Mouse (Mus musculus) megakaryocyte progenitor cell, adult 5-6 weeks (primary cell): ENCODE measurements around the gene Apol8. TPM values are rescaled to one million over a fixed set of nuclear protein-coding genes. Genes with fewer than 3 reads are reported as not detected.
"Not testable (repeated sequence)": the region's sequence is repeated elsewhere in the genome, so short reads cannot be mapped to it uniquely, and the experiment has no call there.

ENCODE experiments used
- ATAC-seq: replicated peaks from 2 replicates; pipeline ENCODE4 v1.8.0; 2016; ENCODE audit warnings: mild to moderate bottlenecking, moderate TSS enrichment, inconsistent platforms; ENCODE audit not compliant: poor library complexity
- total RNA-seq, 2 experiments: library from RNA; stranded (forward) in 1 of 2; stranded (reverse) in 1 of 2; fragments of 157-497, 149-512 nt in 1 of 2; fragments of 200-1000 nt in 1 of 2; gene quantifications; 2 replicates each; pipeline versions ENCODE4 v1.2.3 to v1.2.4; 2015 to 2017

The Apol8 gene
- total RNA-seq, 2 experiments from 2014 or later = 0.05 to 0.50 TPM

DNA sequence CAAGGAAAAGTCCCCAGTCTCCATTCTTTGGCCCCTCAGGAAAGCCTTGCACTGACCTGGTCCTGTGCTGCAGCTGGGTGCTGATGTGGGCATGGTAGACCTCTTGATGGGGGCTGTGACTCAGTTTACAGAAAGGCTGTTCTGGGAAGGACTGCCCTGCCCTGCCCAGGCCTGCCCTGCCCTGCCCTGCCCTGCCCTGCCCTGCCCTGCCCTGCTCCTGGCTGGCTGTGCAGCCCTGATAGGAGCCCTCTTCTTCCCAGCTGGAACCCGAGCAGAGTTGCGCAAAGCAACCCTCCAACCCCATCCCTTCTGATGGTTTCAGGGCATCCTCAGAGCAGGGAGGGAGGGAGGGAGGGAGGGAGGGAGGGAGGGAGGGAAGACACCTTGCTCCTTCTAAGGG is 1.7 kb downstream of the Apol8 start:
- peak; percentile 33; the same call in 1 of the 2 replicates for ATAC-seq

DNA sequence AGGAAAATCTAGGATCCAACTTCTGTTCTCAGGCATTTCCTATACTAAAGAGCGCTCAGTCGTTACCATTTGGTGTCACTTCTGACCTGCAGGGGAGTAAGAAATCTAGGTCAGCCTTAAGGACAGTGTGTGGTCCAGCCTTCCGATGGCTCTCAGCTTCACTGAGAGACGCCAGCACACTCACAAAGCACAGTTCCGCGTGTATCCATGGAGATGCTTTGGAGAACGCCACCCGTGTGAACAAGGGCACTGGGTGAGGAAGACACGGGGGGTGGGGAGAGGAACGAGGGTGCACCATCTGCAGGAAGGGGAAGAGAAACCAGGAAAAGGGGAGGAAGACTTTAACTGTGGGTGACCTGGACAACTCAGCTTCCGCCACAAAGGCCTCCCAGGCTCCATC is 4.4 kb downstream of the Apol8 start:
- no peak for ATAC-seq

DNA sequence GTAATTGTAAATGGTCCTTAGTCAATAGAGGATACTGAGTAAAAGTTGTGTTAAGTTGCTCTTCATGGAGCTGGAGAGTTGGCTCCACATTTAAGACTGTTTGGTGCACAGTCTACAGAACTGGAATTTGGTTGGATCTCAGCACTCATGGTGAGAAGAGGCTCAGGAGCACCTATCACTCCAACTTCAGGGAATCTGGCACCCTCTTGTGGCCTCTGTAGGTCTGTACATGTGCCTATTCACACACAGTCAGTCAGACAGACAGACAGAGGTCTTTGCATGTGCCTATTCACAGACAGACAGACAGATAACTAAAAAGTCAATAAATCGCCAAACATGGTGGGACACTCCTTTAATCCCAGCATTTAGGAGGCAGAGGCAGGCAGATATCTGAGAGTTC is 6.3 kb downstream of the Apol8 start:
- peak; percentile 77 for ATAC-seq

DNA sequence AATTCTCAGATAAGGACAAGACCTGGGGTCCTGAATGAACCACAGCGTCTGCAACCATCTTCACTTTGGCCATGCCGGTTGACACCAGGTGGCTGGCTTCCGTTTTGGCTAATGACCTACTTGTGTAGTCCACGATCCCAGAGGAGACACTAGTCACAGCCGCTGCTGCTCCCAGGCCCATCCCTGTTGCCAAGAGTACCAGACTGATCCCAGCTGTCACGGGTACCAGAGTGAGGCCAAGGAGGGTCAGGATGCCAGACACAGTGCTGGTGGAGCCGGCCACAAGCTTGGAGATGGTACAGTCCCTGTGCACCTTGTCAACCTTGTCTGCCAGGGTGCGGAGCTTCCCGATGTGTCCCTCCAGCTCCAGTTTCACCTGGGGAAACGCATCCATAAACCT is 7.1 kb downstream of the Apol8 start:
- ATAC-seq = no peak

DNA sequence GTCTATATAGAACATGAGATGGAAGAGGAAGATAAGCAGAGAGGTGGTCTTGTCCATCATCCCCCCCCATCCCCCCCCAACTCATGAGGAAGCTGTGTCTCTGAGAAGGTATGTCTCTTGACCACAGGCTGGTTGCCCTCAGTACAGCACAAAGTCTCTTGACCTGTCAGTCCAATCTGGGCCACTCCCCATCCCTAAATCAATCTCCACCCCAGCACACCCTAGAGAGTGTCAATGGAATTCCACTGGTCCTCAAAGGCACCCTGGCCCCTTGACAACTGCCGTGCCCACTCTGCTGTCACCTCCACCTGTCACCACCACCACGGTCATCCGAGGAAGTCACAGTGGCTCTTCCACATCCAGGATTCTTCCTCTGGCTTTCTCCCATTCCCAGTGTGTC is 8.4 kb downstream of the Apol8 start:
- ATAC-seq = no peak

DNA sequence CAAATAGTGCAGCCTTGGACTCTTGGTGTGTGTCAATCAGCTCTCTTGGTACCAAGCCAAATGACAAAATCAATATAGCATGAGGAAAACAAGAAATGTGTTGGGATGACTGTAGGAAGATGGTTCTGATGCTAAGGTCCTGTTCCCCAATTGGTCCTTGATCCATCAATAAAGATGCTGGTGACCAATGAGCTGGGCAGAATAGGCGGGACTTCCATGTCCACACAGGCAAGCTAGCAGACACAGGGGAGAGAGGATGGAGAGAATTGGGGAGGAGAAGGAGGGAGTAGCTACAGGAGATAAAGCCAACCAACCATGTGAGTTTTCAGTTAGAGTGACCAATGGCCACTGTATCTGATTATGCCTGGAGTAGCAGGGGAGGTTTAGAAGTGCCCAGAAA is 10.5 kb downstream of the Apol8 start:
- no peak for ATAC-seq

DNA sequence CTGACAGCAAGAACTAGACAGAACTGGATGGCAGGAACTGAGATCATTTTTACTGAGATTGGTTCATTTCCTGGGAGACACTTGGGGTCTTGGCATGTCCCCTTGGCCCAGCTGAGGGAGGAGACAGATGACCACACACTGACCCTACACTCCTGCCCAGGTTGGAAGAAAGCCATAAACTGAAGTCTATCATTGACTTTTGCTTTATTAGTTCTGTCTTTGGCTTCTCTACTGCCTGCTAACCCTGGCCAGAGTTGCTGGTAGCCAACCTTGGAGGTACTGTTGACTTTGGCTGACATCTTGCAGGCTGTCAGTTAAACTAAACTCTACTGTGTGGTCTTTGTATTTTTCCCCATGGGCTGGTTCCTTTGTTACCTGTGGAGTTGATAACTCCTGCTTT is 11.7 kb downstream of the Apol8 start:
- ATAC-seq = no peak

DNA sequence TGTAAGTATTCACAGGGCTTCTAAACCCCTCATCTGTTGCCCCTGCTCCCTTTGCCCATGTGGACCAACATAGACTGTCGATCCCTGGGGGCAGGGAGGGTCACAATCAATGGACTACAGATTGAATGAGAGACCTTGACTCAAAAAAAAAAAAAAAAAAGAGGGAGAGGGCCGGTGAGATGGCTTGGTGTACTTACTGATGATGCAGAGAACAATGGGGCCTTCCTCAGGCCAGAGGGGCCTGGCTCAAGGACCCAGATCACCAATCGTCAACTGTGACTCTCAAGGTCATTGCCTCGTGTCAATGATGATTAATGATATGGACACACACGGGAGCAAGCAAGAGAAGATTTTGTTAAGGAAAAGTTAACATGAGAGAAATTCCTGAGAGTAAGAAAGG is 12.2 kb downstream of the Apol8 start:
- ATAC-seq = no peak

DNA sequence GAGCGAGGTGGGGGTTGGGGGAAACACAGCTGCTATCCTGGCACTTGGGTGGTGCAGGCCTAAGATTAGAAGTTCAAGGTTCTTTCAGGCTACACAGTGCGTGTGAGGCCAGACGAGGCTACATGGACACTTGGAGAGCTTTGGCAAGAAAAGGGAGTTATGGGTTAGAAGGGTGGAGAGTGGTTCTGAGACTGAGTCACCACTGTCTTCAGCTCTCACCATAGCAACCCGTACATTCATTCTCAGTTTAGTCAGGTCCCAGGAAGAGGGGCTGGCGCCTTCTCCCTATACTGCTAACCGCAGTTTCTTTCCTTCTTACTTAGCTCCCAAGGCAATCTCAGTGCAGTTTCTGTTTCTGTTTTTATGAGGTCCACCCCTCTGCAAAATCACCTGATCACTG is 15.2 kb downstream of the Apol8 start:
- not testable (repeated sequence) for ATAC-seq

DNA sequence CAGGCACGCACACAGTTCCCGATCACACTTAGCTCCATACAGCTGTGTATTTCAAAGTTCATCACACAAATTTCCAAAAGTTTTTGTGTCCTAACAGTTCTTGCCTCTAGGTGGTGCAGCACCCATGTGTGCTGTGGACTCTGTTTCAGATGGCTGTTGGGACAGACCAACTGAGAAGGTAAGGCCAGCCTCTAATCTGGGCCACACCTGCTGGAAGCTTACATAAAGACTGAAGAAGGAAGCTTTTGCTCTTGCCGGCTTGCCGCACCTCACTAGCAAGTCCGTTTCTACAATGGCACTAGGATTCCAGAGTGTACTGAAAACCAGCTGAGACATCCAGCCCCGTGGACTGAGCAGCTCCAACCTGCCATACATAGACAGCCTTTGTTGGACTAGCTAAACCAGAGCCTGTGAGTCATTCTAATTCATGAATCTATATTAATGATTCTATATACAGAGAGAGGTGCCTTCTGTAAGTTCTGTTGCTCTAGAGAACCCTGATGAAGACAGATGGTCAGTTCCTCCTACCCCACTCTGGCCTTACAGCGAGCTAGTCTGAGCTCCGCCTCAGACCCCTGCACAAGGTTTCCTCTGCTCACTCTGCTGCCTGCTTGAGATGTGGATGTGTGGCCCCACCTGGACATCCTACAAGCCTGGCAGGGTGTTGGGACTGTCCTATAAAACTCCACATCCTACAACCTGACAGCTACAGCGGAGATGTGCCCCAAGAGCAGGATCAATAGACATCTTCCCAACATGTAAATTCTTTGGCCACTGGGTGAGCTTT is 16.1 kb downstream of the Apol8 start:
- ATAC-seq = peak; percentile 54; the same call in 1 of the 2 replicates

DNA sequence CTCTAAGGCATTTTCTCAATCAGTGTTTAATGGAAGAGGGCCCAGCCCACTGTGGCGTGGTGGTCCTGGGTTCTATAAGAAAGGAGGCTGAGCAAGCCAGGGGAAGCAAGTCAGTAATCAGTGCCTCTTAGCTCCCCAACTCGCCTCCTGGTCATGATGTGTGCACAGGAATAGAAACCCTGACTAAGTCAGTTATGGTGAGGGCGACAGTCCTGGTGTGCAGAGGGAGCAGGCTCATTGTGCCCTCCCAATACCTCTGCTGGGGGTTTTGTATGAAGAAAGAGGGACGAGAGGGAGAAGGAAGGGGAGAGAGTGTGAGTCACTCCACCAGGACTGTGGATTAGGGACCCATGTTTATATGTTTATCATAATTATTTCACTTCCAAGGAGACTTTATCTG is 22.9 kb downstream of the Apol8 start:
- ATAC-seq = not testable (repeated sequence)

DNA sequence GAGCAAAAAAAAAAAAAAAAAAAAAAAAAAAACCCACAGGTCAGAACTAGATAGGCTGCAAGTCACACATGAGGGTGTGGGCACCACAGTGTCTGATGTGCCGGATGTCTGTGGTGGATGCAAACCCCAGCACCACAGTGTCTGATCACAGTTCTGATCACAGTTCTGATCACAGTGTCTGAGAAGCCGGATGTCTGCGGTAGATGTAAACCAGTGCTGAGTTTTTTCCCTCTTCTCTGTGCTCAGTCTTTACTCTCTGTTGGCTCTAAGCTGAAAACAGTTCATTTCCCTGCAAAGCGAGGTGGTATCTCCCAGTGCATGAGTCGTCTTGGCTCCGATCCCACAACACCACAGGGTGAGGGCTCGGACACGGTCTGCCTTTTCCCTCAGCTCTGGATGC is 23.4 kb downstream of the Apol8 start:
- peak; percentile 70 for ATAC-seq

DNA sequence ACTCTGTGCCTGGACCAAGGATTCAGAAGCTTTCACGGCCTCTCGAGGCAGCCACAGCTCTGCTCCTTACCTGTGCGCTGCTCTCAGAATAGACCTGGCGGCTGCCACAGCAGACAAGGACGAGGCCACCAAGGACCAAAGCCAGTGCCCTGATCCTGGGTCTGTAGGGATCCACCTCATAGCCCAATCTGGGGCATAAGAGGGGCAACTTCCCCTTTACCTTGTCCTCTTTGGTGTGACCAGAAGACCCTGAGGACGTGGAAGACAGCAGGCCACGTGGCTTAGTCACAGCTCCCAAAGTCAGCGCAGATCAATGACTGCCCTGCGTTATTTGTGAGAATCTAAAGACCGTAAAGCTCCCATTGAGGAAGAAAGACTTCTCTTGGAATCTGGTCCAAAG is 24.0 kb downstream of the Apol8 start:
- ATAC-seq = not testable (repeated sequence)

DNA sequence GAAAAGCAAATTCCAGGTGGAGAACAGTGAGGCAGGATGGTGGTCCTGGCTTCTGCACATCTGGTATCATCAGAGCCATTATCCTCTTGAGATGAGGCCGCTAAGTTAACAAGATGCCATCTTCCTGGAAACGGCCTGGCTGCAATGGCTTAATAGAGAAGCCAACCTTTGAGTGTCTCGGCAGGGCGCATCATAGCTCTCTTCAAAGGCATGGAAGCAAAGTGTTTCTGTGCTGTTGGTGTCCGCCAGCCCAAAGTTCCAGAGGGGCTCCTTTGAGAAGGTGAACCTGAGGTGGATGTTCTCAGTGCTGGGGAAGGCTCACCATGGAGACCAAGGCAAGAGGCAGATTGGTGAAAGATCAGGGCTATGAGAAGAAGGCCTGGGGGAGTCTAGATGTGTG is 25.2 kb downstream of the Apol8 start:
- no peak for ATAC-seq

DNA sequence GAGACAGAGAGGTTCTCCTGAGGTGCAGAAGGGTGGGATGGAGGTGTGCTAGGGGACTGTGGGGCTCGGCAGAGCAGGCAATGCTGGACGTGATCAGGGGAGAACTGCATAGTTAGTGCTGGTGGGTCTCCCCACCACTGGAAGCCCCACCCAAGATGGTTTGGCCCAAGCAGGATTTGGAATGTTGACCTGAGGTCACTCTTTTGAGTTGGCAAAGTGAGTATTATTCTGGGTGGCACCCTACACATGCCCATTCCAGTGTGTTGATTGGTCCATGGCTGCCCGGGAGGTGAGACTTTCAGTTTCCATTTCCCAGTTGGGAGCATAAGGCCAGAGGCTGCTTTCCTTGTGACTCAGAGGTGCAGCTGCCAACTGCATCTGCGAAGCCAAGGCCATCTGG is 28.1 kb downstream of the Apol8 start, which contains the start of gene Apol9b:
Gene Apol9b, plus strand, starts transcription at position 301 of the 400 bp plus-strand sequence.
- ATAC-seq = not testable (repeated sequence)

DNA sequence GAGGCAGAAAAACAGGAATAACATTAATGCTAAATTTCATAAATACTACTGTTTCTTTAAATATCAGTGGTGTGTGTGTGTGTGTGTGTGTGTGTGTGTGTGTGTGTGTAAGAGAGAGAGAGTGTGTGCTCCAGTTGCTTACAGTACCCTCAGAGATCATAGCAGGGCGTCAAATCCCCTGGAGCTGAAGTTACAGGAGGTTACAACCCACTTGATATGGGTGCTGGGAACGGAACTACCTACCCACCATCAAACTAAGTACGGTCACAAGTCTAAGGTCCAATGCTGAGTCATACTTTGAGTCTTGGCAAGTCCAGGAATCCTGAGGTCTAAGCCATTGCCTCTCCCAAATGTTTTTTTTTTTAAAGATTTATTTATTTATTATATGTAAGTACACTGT is 29.1 kb downstream of the Apol8 start:
- ATAC-seq = not testable (repeated sequence)

DNA sequence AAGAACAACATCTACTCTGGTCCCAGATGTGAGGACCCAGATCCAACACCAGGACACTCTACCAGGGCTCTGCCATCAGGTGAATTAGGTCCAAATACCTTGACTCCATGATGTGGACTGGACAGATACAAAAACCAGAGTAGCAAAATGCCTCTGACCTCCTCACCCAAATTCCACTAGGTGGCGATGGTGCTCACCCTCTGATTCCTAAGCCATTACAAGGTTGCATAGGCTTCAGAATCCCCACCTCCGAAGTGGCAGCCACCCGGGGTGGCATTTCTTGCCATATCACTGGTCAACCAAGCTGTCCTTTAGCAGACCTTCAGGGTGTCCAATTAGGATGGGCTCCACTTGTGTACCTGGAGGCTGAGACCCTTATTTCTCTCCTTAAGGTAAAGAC is 29.7 kb downstream of the Apol8 start:
- peak; percentile 73 for ATAC-seq

DNA sequence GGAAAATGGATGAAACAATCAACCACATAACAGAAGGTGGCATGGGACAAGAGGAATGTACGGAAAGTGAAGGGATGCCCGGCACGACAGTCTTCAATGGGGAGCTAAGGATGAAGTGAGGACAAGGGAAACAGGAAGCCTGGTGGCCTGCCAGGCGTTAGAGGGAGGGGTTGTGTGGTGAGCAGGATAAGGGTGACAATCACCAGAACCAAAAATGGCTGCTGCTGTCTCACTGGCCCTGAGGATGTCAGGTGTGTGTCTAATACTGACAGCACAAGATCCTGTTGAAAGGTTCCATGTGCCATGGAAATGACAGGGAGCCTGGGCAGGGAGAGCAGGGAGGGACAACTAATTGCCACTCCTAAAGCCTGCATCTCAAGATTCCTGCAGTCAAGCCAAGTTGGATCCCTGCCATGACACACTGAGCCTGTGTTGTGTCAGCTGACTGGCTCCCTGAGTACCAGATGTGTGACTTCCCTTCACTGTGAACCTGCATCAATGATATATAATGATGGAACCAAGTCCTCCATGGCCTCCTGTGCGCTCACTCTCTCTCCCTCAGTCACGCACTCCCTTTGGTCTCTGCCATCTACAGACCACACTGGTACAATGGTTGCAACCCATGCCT is 31.3 kb downstream of the Apol8 start:
- ATAC-seq = not testable (repeated sequence)

DNA sequence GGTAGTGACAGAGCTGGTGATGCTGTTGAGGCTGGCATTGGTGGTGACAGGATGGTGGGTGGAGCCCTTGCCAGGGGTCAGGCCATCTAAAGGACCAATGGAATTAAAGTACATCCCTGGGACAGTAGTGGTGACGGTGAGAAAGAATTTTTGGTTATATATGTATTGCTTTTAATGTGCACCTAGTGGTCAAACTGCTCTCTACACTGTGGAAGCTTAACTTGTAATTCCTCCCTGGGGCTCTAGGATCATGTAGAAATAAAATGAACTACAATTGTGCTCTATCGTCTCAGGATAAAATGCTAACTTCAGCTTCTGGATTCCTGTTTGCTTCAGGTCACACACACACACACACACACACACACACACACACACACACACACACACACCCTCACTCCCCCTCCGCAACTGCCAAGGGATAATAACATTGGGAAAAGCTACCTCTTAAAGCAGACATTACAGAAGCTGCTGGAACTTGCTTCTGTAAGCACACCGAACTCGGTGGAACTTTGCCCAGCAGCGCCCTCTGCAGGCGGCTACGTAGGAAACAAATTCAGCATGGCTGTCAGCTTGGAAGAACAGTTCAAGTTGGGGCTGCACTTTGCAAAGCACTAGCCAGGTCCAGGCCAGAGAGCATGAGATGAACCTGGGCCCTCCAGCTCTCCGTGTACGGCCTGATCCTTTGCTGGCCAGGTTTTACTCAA is 32.4 kb downstream of the Apol8 start:
- ATAC-seq = peak; percentile 63

DNA sequence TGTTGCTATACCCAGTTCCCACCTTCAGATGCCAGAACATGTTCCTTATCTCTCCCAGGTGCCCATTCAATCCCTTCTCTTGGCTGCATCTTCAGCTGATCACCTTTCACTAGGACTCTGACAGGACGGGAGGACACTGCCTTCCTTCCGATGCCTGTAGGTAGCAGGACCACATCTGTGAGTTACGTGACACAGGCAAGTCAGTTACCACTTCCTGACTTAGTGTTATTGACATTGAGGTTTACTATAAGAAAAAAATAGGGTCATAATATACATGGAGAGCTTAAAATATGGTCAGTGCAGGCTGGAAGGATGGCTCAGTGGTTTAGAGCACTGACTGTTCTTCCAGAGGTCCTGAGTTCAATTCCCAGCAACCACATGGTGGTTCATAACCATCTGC is 35.3 kb downstream of the Apol8 start:
- not testable (repeated sequence) for ATAC-seq

DNA sequence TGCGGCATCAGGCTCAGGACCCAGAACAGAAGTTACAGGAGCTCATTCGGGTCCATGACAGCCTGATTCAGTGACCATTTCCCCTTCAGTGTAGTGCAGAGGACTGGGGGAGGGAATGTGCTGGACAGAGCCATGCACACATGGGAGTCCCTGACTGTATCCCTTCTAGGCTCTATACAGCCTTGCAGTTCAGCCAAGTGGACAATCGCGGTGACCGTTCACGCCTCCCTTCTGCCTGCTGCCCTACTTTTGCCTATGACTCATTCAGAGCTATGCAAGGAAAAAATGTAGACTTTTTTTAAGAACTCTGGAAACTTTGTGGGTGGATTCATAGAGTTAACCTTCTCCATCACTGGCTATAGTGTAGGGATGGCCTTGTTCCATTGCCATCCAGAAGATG is 38.6 kb downstream of the Apol8 start:
- ATAC-seq = not testable (repeated sequence)

DNA sequence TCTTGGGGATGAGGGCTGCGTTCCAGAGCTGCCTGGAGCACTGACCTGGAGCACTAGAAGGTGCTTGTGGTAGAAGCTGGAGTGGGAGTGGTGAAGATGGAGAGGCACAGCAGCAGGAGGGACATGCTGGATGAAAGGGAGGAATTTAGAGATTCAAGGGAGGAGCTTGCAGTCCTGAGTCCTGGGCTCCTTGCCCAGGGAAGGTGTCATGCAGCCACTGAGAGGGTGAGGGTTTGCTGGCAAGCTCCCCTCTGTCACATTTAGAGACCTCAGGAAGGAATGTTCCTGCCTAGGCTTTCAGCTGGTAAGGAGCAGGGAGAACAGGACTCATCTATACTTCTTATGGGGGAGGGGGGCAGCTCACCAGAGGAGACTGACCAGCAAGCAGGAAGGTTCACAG is 47.9 kb downstream of the Apol8 start:
- ATAC-seq = not testable (repeated sequence)
